Mouse (Mus musculus) myocyte (in vitro differentiated cells): ENCODE measurements at regions not wholly inside any gene's neighbourhood (a gene's known extent, or its start where the extent isn't known, plus 50 kb on each side); places are given as distances from the start of the nearest gene placed in this dataset.

Experiments used
- CEBPB ChIP-seq: IDR thresholded peaks from 2 replicates; pipeline ENCODE4 v1.6.1; 2011; ENCODE audit warnings: mild to moderate bottlenecking, moderate library complexity; ENCODE audit not compliant: poor library complexity, insufficient read depth, severe bottlenecking
- MAX ChIP-seq: IDR thresholded peaks from one replicate; pipeline ENCODE4 v1.6.1; 2011; ENCODE audit warnings: low read depth, mild to moderate bottlenecking, control low read depth
- MYOD1 ChIP-seq, 3 experiments: IDR thresholded peaks; one replicate each; pipeline ENCODE4 v1.6.1; 2011; ENCODE audit warnings: control low read depth in 2 of 3, low read depth in 2 of 3, mild to moderate bottlenecking in 2 of 3, moderate library complexity in 1 of 3; ENCODE audit not compliant: insufficient read length in 2 of 3, control insufficient read depth in 1 of 3
- MYOG ChIP-seq, 3 experiments: IDR thresholded peaks; one replicate each; pipeline ENCODE4 v1.6.1; 2011; ENCODE audit warnings: control low read depth in 2 of 3, low read depth in 2 of 3, mild to moderate bottlenecking in 2 of 3; ENCODE audit not compliant: insufficient read length in 2 of 3, control insufficient read depth in 1 of 3, insufficient read depth in 1 of 3
- POLR2A ChIP-seq: IDR thresholded peaks from one replicate; pipeline ENCODE4 v1.6.1; 2011; ENCODE audit warnings: low read depth, mild to moderate bottlenecking, control low read depth, moderate library complexity; ENCODE audit not compliant: insufficient read length
- POLR2AphosphoS2 ChIP-seq: IDR thresholded peaks from one replicate; pipeline ENCODE4 v1.6.1; 2011; ENCODE audit warnings: low read depth, control low read depth; ENCODE audit not compliant: insufficient read length
- TCF12 ChIP-seq: IDR thresholded peaks from one replicate; pipeline ENCODE4 v1.6.1; 2011; ENCODE audit warnings: mild to moderate bottlenecking, control low read depth; ENCODE audit not compliant: poor library complexity, insufficient read depth, severe bottlenecking
- TCF3 ChIP-seq: IDR thresholded peaks from one replicate; pipeline ENCODE4 v1.6.1; 2011; ENCODE audit warnings: low read depth, control low read depth; ENCODE audit not compliant: insufficient read length
- USF1 ChIP-seq: IDR thresholded peaks from one replicate; pipeline ENCODE4 v1.6.1; 2011; ENCODE audit warnings: low read depth, mild to moderate bottlenecking, control low read depth, moderate library complexity

DNA sequence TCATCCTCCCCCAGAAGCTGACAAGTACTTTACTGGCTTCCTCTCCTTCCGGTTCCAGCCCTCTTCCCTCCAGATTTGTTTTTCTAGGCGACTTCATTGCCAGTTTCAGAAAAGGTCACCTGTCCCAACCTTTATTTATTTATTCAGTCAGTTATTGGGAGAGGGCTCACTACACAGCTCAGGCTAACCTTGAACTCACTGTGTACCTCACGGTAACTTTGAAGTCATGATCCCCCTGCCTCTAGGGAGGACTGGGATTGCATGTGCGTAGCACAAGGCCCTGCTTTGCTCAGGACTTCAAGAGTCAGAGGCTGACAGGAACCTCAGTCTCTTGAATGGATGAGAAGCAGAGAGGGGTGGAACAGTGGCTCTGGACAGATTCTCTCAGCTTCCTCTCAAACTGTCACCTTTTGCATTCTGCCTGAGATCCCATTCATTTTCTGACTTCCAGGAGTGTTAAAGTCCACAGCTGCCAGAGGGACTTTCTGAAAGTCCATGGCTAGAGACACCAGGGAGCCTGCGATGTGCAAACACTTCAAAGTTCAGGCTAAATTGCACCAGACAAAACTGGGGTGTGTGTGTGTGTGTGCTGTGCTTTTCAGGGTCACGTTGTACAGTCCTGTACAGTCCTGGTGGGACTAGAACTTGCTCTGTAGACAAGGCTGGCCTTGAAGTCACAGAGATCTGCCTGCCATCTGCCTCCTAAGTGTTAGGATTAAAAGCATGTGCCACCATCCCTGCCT lies 211.2 kb upstream of the Atp6ap2 start:
- TF ChIP-seq POLR2A, result no peak
- no peak for TF ChIP-seq MYOD1 (IDR thresholded peaks at IDR 0.05; ENCODE audit: control insufficient read depth in 1 of 3, insufficient read length in 2 of 3, low read depth in 2 of 3)
- no peak for TF ChIP-seq POLR2AphosphoS2
- no peak for TF ChIP-seq MYOG (IDR thresholded peaks at IDR 0.05; ENCODE audit: control insufficient read depth in 1 of 3, insufficient read depth in 1 of 3, insufficient read length in 2 of 3, low read depth in 2 of 3)
- no peak for TF ChIP-seq TCF12
- TF ChIP-seq CEBPB, result no peak
- no peak for TF ChIP-seq USF1
- TF ChIP-seq TCF3, result no peak
- no peak for TF ChIP-seq MAX
